Mouse (Mus musculus): ENCODE measurements around the gene Unc45a.

DNA sequence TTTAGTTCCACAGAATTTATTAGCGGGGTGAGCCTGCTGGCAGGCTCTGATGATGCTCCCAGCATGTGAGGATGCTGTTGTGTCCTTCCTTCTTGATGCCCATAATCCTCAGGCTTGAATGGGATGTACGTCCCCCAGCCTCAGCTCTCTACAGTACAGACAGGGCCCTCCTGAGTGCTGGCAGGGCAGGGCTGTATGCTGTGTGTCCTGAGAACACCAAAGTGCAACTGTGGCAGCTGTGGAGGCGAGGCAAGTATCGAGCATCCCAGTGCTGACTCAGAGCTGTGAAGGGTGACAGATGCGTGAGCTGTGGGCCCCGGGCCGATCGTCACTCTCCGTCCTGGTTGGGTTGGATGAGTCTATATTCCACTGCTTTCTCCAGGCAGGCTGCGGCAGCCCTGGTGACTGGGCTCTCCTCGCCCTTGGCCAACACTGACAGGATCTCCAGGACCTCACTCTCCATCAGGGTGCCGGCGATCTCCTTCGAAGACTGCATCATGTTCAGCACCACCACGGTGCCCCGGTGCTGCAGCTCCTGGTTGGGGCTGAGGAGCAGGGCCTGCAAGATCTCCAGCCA, 15.4 kb downstream of the Unc45a start:
- TF ChIP-seq CTCF (IDR thresholded peaks at IDR 0.05; ENCODE audit: insufficient read depth, low read length): no peak
- no peak for TF ChIP-seq POLR2A (IDR thresholded peaks at IDR 0.05; ENCODE audit: borderline replicate concordance, extremely low read depth, low read depth, low read length)
